Mouse (Mus musculus) heart, adult 8-10 months (tissue): ENCODE data around the gene Syt3. TPM values are rescaled to one million over a fixed set of nuclear protein-coding genes. Genes with fewer than 3 reads are reported as not detected.

Experiments used
- DNase-seq: peaks from one replicate; pipeline ENCODE4 v3.0.0; 2022; ENCODE audit warnings: low spot score
- total RNA-seq, 4 experiments: library from RNA; stranded (reverse); gene quantifications; 2 replicates each; pipeline ENCODE4 v1.2.4; 2022

Gene Syt3
- total RNA-seq, 4 experiments from 2014 or later, result 2.4 to 3.7 (median 3.1) TPM

DNA sequence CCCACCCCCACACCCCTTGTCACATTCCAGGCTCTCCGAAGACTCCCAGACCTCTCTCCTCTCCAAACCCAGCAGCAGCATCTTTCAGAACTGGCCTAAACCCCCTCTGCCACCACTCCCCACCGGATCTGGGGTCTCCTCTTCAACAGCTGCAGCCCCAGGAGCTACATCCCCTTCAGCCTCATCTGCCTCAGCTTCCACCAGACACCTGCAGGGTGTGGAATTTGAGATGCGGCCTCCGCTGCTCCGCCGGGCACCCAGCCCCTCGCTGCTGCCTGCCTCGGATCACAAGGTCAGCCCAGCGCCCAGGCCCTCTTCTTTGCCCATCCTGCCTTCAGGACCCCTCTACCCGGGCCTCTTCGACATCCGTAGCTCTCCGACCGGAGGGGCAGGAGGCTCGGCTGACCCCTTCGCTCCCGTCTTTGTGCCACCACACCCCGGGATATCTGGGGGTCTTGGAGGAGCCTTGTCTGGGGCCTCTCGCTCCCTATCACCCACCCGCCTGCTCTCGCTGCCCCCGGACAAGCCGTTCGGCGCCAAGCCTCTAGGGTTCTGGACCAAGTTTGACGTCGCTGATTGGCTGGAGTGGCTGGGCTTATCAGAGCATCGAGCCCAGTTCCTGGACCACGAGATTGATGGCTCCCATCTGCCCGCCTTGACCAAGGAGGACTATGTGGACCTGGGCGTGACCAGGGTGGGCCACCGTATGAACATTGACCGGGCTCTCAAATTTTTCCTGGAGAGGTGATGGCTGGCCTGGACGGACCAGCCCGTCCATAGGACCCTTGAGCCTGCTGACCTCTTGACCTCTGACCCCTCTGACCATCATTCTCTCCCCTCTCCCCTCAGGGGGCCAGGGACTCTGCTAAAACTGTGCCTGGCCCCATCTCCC is 27.1 kb upstream of the Syt3 start:
- no peak for DNase-seq

DNA sequence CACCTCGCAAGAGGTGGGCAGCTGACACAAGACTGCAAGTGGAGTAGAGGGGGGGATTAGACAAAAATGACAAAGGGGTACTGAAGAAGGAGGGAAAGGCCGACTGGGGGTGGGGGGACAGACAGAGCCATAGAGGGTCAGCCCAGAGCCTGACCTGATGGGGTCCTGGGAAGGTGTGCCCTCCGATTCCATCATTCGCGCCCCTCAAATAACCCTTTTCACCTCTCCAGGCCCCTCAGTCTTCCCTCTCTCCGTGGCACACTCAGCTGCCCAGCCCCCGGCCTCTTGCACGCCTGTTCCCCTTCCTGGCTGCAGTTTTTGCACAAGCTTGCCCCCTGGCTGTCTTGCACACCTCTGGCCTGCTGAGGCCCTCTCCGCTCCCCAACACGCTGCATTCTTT is 26.4 kb upstream of the Syt3 start:
- no peak for DNase-seq

- no peak for DNase-seq
Measured at GRCm38 (mm10) chr7:44358012-44358411, 25.9 kb upstream of the Syt3 start.

GRCm38 (mm10) chr7:44358886-44359654 is 24.8 kb upstream of the Syt3 start:
- no peak for DNase-seq

- DNase-seq, result peak; percentile 86
Measured at GRCm38 (mm10) chr7:44359908-44360672, 23.8 kb upstream of the Syt3 start.

DNA sequence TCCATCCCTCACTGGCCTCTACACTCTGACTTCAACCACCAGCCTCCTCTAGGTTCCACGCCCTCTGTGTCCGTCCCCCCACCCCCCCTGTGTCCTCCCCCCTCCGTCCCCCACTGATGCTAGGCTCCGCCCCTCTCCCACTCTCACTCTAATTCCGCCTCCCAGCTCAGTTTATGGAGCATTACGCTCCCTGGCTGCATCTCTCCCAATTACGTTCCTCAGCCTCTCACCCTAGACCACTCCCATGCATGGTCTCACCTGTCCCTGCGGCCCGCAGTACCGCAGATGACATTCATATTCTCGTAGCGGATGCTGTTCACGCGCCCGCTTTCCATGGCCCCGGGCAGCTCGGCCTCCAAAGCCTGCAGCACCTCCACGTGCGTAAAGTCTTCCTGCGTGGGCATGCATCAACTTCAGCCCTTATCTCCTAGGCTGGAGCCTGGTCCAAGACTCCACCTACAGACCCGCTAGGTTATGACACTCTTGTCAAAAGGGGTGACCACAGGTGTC is 23.1 kb upstream of the Syt3 start:
- DNase-seq, result no peak

GRCm38 (mm10) chr7:44372678-44373077 is 11.2 kb upstream of the Syt3 start:
- DNase-seq, result no peak

DNA sequence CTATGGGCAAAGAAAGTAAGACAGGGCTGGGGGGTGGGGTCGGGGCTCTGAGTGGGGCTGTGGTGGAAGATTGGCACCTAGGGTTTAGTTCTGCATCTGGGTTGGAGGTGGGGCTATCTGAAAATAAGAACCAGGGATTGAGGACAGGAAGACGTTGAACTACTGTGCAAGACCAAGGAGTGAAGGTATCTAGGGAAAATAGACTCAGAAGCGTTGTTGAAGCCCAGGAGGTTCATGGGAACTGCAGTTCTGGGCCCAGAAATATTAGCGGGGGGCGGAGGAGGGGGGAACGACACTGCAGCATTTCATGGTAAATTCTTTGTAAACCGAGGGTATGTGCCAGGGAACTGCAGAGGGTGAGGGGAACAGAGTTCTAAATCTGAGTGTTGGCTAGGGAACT is 10.4 kb upstream of the Syt3 start:
- DNase-seq, result no peak

- DNase-seq, result peak; percentile 95
Measured at GRCm38 (mm10) chr7:44373889-44374652, 9.8 kb upstream of the Syt3 start.

DNA sequence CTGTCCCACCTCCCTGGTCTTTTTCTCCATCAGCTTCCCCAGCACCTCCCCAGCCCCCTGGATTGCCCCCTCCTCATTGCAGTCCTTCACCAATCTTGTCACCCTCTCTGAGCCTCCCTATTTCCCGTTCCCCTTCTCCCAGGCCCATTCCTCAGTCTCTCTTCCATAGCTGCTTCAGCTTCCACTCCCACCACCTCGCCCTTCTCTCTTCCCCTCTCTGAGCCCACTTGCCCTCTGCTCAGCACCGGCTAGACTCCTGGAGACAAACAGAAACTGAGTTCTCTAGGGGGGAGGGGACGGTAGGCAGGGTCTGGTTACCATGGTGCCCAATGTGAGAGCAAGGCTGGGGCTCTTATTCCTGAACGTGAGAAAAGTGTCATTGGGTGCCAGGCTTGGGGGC is 9.1 kb upstream of the Syt3 start:
- DNase-seq, result no peak

- no peak for DNase-seq
Measured at GRCm38 (mm10) chr7:44375207-44375606, 8.7 kb upstream of the Syt3 start.

- DNase-seq, result no peak
Measured at GRCm38 (mm10) chr7:44375793-44376192, 8.1 kb upstream of the Syt3 start.

DNA sequence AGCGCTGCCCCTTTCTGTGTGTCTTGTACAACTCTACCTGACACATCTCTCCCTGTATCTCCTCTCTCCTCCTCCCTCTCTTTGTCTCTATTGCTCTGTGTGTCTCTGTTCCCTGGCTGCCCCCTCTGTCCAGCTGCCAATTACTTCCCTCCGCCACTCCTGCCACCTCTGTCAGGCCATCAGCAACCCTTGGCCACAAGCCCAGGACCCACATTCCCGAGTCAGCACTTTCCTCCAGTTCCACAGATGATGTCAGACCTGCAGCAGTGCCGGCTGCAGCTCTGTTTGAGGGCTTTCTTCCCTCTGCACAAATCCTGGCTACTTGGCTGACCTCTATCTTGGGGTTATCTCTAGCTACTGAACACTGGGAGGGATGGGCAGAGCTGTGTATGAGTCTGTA is 5.6 kb upstream of the Syt3 start:
- peak; percentile 62 for DNase-seq

GRCm38 (mm10) chr7:44382541-44382940 is 1.4 kb upstream of the Syt3 start:
- no peak for DNase-seq

- no peak for DNase-seq
Measured at GRCm38 (mm10) chr7:44384716-44385059, 786 bp downstream of the Syt3 start.

DNA sequence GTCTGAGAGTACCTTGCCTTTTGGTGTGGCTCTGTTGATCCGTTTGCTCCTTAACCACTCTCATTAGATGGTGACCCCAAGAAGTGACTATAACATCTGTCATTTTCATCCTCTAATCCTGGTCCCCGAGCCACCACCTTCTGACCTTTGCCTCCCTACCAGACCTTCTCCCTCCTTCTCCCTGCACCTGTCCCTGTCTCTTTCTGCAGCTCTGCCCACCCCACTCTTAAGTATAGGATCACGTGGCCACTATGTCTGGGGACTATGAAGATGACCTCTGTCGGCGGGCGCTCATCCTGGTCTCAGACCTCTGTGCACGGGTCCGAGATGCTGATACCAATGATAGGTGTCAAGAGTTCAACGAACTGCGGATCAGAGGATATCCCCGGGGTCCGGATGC is 1.8 kb downstream of the Syt3 start, which contains the start of gene 1700008O03Rik:
1700008O03Rik (minus strand) TSS at position 101 of the 400 bp plus-strand sequence.
- no peak for DNase-seq

DNA sequence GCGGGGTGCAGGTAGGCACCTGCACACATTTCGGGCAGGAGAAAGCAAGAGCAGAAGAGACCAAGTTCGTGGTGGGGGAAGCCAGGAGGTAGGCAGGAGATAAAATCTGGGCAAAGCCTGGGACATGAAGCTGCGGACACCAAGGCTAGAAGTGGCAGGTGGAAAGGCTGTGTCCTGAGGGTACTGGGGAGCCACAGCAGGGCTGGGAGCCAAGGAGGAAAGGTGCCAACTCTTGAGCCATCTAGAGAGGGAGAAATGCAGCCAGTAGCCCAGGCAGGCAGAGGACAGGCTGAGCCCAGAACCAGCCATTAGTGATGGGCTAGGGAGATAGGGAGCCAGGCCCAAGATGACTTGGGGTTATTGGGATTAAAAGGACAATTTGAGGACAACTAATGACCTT is 7.9 kb downstream of the Syt3 start:
- no peak for DNase-seq

DNA sequence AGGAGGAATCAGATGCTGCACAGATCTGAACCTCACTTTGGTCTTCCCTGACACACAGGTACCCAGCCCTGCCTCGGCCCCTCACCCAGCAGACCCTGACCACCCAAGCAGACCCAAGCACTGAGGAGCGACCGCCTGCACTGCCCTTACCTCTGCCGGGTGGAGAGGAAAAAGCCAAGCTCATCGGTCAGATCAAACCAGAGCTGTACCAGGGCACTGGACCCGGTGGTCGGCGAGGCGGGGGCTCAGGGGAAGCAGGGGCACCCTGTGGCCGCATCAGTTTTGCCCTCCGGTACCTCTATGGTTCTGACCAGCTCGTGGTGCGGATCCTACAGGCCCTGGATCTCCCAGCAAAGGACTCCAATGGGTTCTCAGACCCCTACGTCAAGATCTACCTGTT is 8.4 kb downstream of the Syt3 start:
- no peak for DNase-seq

DNA sequence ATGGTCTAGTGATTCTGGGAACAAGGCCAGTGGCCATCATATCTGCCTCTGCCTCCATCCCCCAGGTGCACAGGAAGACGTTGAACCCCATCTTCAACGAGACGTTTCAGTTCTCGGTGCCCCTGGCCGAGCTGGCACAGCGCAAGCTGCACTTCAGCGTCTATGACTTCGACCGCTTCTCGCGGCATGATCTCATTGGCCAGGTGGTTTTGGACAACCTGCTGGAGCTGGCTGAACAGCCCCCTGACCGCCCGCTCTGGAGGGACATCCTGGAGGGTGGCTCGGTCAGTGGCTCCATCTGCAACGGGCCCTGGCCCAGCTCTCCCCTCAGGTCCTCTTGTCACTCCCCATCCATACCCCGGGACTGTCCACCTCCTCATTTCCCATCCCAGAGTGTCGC is 9.4 kb downstream of the Syt3 start:
- DNase-seq, result no peak

GRCm38 (mm10) chr7:44398570-44398969 is 14.7 kb downstream of the Syt3 start:
- DNase-seq, result no peak

DNA sequence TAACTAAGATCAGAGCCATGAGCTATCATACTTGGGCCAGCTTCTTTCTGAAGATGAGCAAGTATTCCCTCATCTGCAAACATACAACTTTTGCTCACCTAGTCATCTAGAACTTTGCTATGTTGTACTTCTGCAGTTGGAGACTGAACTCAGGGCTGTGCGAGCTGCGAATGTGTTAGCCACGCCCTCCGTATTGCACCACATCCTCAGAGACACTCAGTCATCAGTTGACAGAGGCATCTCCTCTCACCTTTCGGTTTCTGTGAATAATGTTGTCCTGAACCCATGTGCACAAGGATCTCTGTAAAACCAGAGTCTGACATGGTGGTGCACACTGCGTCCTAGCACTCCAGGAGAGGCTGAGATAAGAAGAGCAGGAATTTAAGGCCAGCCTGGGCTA is 17.8 kb downstream of the Syt3 start:
- DNase-seq, result no peak
